In the genomic region with DNA sequence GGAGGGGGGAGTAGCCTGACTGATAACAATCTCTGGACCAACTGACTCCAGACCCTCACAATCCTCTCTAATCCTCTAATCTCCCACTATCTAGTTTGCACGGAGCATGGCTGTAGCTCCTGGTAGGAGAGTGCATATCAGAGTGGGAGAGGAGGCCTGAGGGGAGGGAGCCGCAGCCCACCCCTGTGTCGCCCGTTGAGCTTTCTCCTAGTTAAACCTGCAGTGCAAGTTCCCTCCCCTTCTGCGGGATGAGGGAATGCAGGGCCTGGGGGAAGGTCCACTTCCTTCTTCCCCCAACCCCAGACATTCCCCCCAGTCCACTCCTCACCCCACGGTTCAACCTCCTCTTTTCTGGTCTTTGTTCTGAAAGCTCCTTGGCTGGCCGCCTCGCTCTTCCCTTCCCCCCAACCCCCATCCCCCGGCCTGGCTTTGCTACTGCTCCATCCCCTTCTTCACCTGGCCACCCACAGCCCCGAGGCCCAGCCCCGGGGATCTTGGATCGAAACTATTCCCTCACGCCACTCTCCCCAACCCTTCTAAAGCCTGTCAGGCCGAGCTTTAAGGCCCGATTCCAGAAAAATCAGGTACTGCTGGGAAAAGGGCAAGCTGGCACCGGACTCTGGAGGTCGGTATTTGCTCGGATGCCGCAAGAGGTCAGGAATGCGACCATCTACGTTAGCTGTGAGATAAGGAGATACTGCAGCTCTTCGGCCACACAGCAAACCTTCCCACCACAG, we compare ENCODE assay signal across 8 mouse cellular contexts. TPM values are rescaled to one million over a fixed set of nuclear protein-coding genes. Genes with fewer than 3 reads are reported as not detected.
A peak's percentile ranks its signal among the peaks of the same experiment; 100 is the strongest.
DNase-seq lines count a peak whose midpoint lies in the region; ATAC-seq and TF ChIP-seq lines count a peak whose summit lies in the region.

No protein-coding gene starts in this region.

- H3K9me3 ChIP-seq in hindbrain, embryonic 16.5 days (ENCODE audit: control insufficient read depth, low read length), result no peaks in the 10 kb centered on the region

- peak overlapping the region; percentile 49 for H3K4me3 ChIP-seq in gastrocnemius, adult 2 months
- H3K4me3 ChIP-seq in hindbrain, embryonic 16.5 days (ENCODE audit: low read length), result no peak overlapping the region

- intact Hi-C loops in gastrocnemius, adult 2 months (cut with DNase I), result no loop called here
- intact Hi-C loops in left cerebral cortex, postnatal 10 days (cut with DNase I), result no loop called here

- no peaks in the 10 kb centered on the region for H3K36me3 ChIP-seq in hindbrain, embryonic 16.5 days (ENCODE audit: control insufficient read depth, insufficient read depth, low read length)

- no peak for DNase-seq in gastrocnemius, adult 2 months
- no peak for DNase-seq in gastrocnemius, postnatal 4 days (ENCODE audit: low spot score in 2 of 2)
- peak; percentile 52 for DNase-seq in embryo, embryonic 11 days
- no peak for DNase-seq in thymus, postnatal 4 days
- DNase-seq in left cerebral cortex, postnatal 10 days (ENCODE audit: extremely low spot score in 1 of 2, low spot score in 2 of 2), result no peak
- DNase-seq in B cell, adult 2 months, result no peak

- peaks cover 4% of the 10 kb centered on the region; the same call in 1 of the 2 replicates for H3K4me1 ChIP-seq in hindbrain, embryonic 16.5 days (ENCODE audit: control insufficient read depth, insufficient read depth, low read depth, low read length)

- peaks cover 16% of the 10 kb centered on the region; the same call in 1 of the 2 replicates for H3K27me3 ChIP-seq in hindbrain, embryonic 16.5 days (replicated peaks; ENCODE audit: control insufficient read depth, insufficient read depth, low read length)

- WGBS in hindbrain, embryonic 16.5 days, result 7% methylated on average over 22 of the region's 22 CpGs

- peak overlapping the region; percentile 21; the same call in 1 of the 2 replicates for H3K4me2 ChIP-seq in hindbrain, embryonic 16.5 days (ENCODE audit: low read length)

- 0 out of 2 replicates have a peak overlapping the region, but pooled peaks have one; percentile 13 for H3K9ac ChIP-seq in hindbrain, embryonic 16.5 days (ENCODE audit: low read depth, low read length)

- no peak for TF ChIP-seq CTCF in gastrocnemius, adult 2 months (IDR thresholded peaks at IDR 0.05)

- no peak overlapping the region for H3K27ac ChIP-seq in gastrocnemius, adult 2 months
- H3K27ac ChIP-seq in hindbrain, embryonic 16.5 days (ENCODE audit: low read depth, low read length), result no peak overlapping the region

- no peak for ATAC-seq in hindbrain, embryonic 16.5 days
- ATAC-seq in megakaryocyte progenitor cell, adult 5-6 weeks (replicated peaks; ENCODE audit: poor library complexity), result 0 out of 2 replicates have a peak, but pooled peaks have one; percentile 6

RNA-seq across cellular contexts. Expression of a gene that starts 2.7 kb away (rescaled TPM):
- under 1 TPM in 1 of 2 experiments, not detected in 1; 0.33 TPM for total RNA-seq in gastrocnemius, adult 2 months (2021)
- total RNA-seq in gastrocnemius, postnatal 4 days (2021), result 1 to 10 TPM; 2.3 to 5.8 TPM
- 11.8 and 13.6 TPM in 2 replicates for polyA plus RNA-seq in hindbrain, embryonic 16.5 days (2015; fragmentation: Nextera tagmentation; extraction: Ambion mirVana)
- total RNA-seq in megakaryocyte progenitor cell, adult 5-6 weeks (2015), result 7.9 and 11.8 TPM in 2 replicates
- 12.0 and 14.6 TPM in 2 replicates for total RNA-seq in megakaryocyte progenitor cell, adult 5-6 weeks (2017)
- under 1 TPM in 1 of 2 experiments, not detected in 1; 0.77 TPM for total RNA-seq in left cerebral cortex, postnatal 10 days (2021)

RNA-seq across cellular contexts. Expression of a gene that starts 21.0 kb away (rescaled TPM):
- total RNA-seq in gastrocnemius, adult 2 months (2021), result not detected
- 1 to 10 TPM; 4.0 to 4.7 TPM for total RNA-seq in gastrocnemius, postnatal 4 days (2021)
- 5.4 and 6.2 TPM in 2 replicates for polyA plus RNA-seq in hindbrain, embryonic 16.5 days (2015; fragmentation: Nextera tagmentation; extraction: Ambion mirVana)
- 0.12 and 0.73 TPM in 2 replicates for total RNA-seq in megakaryocyte progenitor cell, adult 5-6 weeks (2015)
- total RNA-seq in megakaryocyte progenitor cell, adult 5-6 weeks (2017), result 0.12 and 0.44 TPM in 2 replicates
- not detected for total RNA-seq in left cerebral cortex, postnatal 10 days (2021)

RNA-seq across cellular contexts. Expression of a gene that starts 48.3 kb away (rescaled TPM):
- total RNA-seq in gastrocnemius, adult 2 months (2021), result 100 to 1,000 TPM; 187 to 246 TPM
- 100 to 1,000 TPM; 182 to 199 TPM for total RNA-seq in gastrocnemius, postnatal 4 days (2021)
- polyA plus RNA-seq in hindbrain, embryonic 16.5 days (2015; fragmentation: Nextera tagmentation; extraction: Ambion mirVana), result 76.0 and 84.8 TPM in 2 replicates
- total RNA-seq in megakaryocyte progenitor cell, adult 5-6 weeks (2015), result 163 and 180 TPM in 2 replicates
- 394 and 459 TPM in 2 replicates for total RNA-seq in megakaryocyte progenitor cell, adult 5-6 weeks (2017)
- 100 to 1,000 TPM; 176 to 177 TPM for total RNA-seq in left cerebral cortex, postnatal 10 days (2021)
